Mouse (Mus musculus) mouse embryonic stem cell (cell line): Measurements from ENCODE around the gene Gm13119.
"Not testable (repeated sequence)": the region's sequence is repeated elsewhere in the genome, so short reads cannot be mapped to it uniquely, and the experiment has no call there.

ENCODE experiments used
- in situ Hi-C, 2 experiments: fragments of 300-500 bp; cut with MboI; formaldehyde crosslinking; loops; 1 replicate in 1 of 2; 3 replicates in 1 of 2; pipeline ENCODE4 v1.14.3; 2019 to 2020; ENCODE audit warnings: low sequenced_read_pairs in 2 of 2, low pct_unique_long_range_greater_than_20kb in 1 of 2, mixed read lengths in 1 of 2; ENCODE audit not compliant: unreplicated experiment in 1 of 2

Gm13119 gene

DNA sequence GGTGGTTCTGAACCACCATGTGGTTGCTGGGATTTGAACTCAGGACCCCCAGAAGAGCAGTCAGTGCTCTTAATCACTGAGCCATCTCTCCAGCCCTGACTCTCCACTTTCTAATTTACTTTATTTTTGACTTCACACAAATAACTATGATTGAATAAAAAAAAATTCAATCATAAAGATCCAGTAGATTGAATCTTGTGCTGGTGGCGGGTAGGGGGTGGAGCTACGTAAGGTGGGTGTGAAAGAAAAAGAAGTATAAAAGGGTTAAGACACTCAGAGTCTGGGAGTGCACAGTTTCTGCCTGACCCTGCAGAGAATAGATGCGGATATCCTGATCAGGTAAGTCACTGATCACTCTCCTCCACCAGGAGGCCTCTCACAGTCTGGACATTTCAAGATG is at the start of gene Gm13119:
Gene Gm13119, plus strand, starts transcription at position 301 of the 400 bp plus-strand sequence.
- in situ Hi-C loops = not testable (repeated sequence)

DNA sequence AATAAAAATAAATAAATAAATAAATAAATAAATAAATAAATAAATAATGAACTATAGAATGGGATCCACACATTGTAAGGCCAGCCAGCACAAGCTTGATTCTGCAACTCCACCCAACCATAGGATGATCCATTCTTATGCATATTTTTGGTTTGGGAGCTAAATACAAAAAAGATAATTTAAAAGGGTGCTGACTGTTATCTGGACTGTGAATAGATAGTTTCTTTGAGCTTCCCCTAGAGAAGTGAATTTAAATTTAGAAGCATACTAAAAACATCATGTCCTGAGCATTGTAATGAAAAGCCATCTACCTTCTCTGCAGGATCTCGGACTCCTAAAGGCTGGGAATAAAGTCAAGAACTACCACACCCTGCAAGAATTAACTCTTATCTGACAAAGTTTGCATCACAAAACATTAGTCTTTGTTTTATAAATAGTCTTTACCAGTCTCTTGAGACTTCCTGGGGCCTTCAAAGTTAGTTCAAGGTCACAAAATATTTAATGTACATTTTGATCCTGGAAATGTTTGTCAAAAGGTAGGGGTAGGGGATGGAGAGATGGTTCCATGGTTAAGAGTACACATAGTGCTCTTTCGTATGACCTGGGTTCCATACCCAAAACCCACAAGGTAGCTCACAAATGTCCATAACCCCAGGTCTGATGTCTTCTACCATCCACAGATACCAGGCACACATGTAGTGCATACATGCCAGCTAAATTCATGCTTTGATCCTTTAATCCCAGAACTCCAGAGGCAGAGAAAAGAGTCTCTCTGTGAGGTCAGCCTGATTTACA is 44.9 kb upstream of the Gm13119 start:
- in situ Hi-C loops = not testable (repeated sequence)

DNA sequence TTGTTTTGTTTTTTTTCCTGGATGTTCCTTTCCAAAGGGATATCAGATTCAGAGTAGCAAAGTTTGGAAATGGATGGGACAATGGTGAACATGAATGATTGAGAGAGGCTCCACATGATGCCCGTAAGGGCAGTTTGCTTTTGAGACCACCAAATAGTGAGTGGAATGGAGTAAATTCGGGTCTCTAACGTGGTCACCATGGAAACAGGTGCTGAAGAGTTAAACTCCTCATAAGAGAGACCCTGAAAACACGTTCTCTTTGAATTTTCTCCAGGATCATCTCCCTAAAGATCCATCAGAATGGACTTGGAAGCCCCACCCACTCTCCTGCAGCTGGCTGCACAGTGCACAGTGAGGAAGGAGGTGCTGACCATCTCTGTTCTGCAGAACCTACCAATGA is 27.8 kb upstream of the Gm13119 start, which contains the start of gene Gm13128:
Gene Gm13128, plus strand, starts transcription at position 301 of the 400 bp plus-strand sequence.
- in situ Hi-C loops = loop anchor here in 1 of 2 experiments (10.0 kb wide), 1 partner anchor 345 kb away; no protein-coding TSS in a partner anchor

DNA sequence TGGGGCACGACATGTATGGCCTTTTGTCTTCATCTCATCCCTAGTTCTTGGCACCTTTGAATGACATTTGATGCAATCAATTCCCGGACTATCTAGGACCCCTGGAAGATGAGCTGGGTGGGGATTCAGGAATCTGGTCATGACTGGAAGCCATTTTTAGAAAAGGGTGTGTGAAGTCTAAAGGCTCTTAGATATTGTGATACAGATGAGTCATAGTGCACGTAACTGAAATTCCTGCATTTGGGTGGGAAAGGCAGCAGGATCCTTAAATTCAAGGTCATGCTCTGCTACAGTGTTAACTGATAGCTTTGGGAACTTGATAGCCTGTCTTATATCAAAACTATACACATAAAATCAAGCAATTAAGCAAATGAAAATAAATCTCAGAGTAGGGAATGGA is 21.9 kb upstream of the Gm13119 start:
- in situ Hi-C loops = loop anchor here in 1 of 2 experiments (10.0 kb wide), 1 partner anchor 351 kb away; no protein-coding TSS in a partner anchor

DNA sequence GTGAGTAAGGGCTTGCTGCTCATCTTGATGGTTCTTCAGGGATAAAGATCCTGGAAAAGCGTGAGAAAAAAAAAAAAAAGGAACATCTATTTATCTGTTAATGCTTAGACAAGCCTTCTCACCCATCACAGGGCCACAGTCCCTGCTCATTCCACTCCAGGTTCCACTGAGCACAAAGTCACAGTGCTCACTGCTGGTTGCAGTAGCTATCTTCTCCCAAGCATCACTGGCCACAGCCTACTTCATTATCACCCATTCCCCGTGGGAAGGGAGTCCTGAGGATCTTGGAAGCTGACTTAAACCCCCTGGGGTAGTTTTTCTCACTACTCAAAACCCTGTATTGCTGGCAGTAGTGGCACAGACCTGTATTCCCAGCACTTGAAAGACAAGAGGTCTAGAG is 20.2 kb downstream of the Gm13119 start, which contains the start of gene Pramef20:
Gene Pramef20, minus strand, starts transcription at position 23 of the 400 bp plus-strand sequence.
- in situ Hi-C loops = no loop called here

DNA sequence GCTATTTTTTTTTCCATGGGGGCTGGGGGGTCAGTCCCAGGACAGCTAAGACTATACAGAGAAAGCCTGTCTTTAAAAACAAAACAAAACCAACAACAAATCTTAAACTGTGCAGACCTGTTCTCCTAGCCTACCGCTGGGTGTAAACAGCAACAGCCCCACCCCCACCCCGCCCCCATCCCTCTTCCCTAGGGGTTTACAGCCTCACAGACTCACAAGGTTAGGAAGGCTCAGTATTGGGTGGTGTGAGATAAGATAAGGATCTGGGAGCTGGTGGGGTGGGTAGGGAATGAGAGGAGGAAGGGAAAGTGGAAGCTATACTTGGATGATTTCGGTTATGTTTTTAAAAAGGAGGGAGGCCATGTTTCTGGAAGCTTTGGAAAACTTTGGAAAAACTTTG is 38.6 kb downstream of the Gm13119 start:
- in situ Hi-C loops = no loop called here

DNA sequence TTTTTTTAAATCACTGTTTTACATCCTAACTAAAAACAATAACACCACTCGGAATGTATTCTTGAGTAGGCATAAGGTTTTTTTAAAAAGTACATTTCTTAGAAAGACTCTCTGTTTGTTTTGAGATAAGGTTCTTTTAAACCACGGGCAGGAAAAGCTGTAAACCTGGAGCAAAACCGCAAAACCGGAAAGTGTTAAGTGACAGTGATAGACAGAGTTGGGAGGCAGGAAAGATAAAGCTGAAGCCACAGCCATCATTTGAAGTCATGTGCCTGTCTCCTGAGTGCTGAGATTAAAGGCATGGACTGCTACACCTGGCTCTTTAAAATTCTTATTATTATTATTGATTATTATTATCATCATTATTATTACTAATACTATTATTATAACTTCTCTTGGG is 45.0 kb downstream of the Gm13119 start:
- in situ Hi-C loops = no loop called here

DNA sequence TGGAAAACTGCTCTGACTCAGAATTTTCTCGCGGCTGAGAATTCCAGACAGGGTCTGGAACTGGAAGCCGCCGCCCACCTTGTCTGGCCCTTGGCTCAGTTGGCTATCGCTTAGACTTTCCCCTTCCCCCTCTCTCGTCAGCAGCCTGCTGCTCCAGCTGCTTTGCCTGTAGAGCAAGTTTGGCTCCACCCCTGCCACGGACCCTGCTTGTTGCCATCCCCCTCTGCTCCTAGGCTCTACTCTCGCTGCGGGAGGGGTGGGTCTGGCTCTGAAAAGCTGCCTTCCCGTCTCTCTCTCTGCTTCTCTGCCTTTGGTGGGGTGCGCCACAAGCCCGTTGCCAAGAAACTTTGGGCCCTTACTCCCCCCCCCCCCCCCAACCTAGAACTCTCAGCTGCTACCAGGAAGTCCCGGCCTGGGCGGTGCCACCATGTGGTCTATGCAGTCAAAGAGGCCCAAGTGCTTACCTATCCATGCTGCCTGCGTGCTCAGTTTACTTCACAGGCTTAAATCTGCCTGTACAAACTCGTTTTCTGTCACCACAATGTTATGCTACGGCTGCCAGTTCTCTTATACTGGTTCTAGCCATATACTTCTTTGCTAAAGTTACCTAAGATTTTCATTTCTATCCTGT is 46.8 kb downstream of the Gm13119 start:
- in situ Hi-C loops = no loop called here

DNA sequence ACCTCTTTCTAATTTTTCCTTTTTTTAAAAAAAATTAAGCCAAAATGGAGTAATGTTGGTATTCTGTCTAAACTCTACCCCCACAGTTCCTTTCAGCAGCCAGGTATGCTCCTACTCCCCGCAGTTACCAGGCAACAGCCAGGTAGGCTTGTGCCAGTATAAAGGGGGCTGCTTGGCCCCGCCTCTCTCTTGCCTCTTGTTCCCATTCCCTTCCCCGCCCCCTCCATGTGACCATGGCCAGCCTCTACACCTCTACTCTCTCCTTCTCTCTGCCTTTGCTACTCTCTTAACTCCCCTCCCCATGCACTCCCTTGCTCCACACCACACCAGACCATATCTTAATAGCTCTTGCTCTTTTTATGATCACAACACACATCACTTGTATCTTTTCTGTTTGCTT is 48.5 kb downstream of the Gm13119 start:
- in situ Hi-C loops = no loop called here

DNA sequence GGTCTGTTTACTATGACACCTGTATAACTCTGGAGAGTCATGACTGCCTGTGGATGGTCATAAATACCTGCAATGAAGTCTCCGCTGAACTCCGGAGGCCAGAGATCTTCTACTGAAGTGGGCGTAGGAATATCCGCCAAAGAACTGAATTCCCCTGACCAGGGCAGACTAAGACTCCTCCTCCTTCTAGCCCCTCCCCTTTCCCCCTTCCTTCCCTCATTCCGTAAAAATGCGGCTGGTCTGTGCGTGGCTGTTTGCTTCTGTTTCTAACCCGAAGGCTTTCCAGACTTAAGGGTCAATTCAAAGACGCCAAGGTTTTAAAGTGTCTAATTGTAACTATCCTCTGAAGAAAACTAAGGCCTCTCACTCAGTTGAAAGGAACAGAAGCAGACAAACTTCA is 50.5 kb downstream of the Gm13119 start, which contains the start of gene Pramef12:
Gene Pramef12, minus strand, starts transcription at position 175 of the 400 bp plus-strand sequence.
- in situ Hi-C loops = no loop called here
